Mouse (Mus musculus) adrenal gland, adult 18-20 months (tissue): ENCODE measurements around the gene Gm15023. TPM values are rescaled to one million over a fixed set of nuclear protein-coding genes. Genes with fewer than 3 reads are reported as not detected.
"Not testable (repeated sequence)": the region's sequence is repeated elsewhere in the genome, so short reads cannot be mapped to it uniquely, and the experiment has no call there.

Source experiments
- DNase-seq, 2 experiments: peaks; one replicate each; pipeline ENCODE4 v3.0.0; 2021 to 2022; ENCODE audit warnings: low spot score in 2 of 2
- long read RNA-seq, 2 experiments: library from polyadenylated mRNA; stranded (forward); transcript quantifications; one replicate each; pipeline ENCODE4 v2.0.0; 2021
- total RNA-seq, 2 experiments: library from RNA; stranded (reverse); gene quantifications; 1 replicate in 1 of 2; 2 replicates in 1 of 2; pipeline ENCODE4 v1.2.3; 2021

The Gm15023 gene
- not detected for total RNA-seq
- long read RNA-seq, experiment 1: 0 reads
- long read RNA-seq, experiment 2: 0 reads

GRCm38 (mm10) chrX:135177532-135177931, at the start of gene Gm15023:
Gene Gm15023 (minus strand): TSS chrX:135177632.
- DNase-seq: not testable (repeated sequence)

GRCm38 (mm10) chrX:135210436-135211221, 33.2 kb upstream of the Gm15023 start, which contains the start of gene Tceal6:
Gene Tceal6 (minus strand): TSS chrX:135210687.
- DNase-seq: no peak

- not testable (repeated sequence) for DNase-seq
These were observed 32.5 kb upstream of the Gm15023 start for GRCm38 (mm10) chrX:135209773-135210435.

- not testable (repeated sequence) for DNase-seq
These were observed 12.5 kb upstream of the Gm15023 start for GRCm38 (mm10) chrX:135189924-135190323.

GRCm38 (mm10) chrX:135188661-135189060, 11.2 kb upstream of the Gm15023 start:
- DNase-seq: not testable (repeated sequence)

Other genes with a start within 250 kb of the Gm15023 start
- not detected for gene Nxf2, start 212.9 kb downstream of the Gm15023 start, total RNA-seq
- 1 to 10 TPM; 6.4 to 8.0 TPM for gene Zmat1, start 168.4 kb downstream of the Gm15023 start, total RNA-seq
- 1 to 10 TPM; 2.0 to 4.4 TPM for gene Tceal6, start 33.1 kb upstream of the Gm15023 start, total RNA-seq
- gene Pramel3, start 124.7 kb upstream of the Gm15023 start, total RNA-seq: not detected
- not detected for gene Gm5128, start 195.7 kb upstream of the Gm15023 start, total RNA-seq